Mouse (Mus musculus) WW6 (cell line): ENCODE results near the gene Cib4.

Experiments
- DNase-seq: peaks from one replicate; pipeline ENCODE4 v3.0.0-alpha.2; 2013; ENCODE audit warnings: low read depth, low spot score

Gene Cib4

GRCm38 (mm10) chr5:30574367-30574766 is 28.7 kb upstream of the Cib4 start:
- no peak for DNase-seq

GRCm38 (mm10) chr5:30571820-30572219 is 26.2 kb upstream of the Cib4 start:
- no peak for DNase-seq

- DNase-seq: no peak
These were observed 22.8 kb upstream of the Cib4 start for GRCm38 (mm10) chr5:30568479-30568878.

- DNase-seq: no peak
These were observed 14.4 kb upstream of the Cib4 start for GRCm38 (mm10) chr5:30559986-30560493.

GRCm38 (mm10) chr5:30559421-30559820 is 13.8 kb upstream of the Cib4 start:
- no peak for DNase-seq

GRCm38 (mm10) chr5:30556284-30556683 is 10.6 kb upstream of the Cib4 start:
- no peak for DNase-seq

- DNase-seq: no peak
These were observed 9.3 kb upstream of the Cib4 start for GRCm38 (mm10) chr5:30554981-30555380.

GRCm38 (mm10) chr5:30553936-30554335 is 8.3 kb upstream of the Cib4 start:
- DNase-seq: no peak

- DNase-seq: no peak
These were observed 6.4 kb upstream of the Cib4 start for GRCm38 (mm10) chr5:30552006-30552405.

- no peak for DNase-seq
These were observed 5.5 kb upstream of the Cib4 start for GRCm38 (mm10) chr5:30551022-30551638.

- DNase-seq: no peak
These were observed 4.8 kb upstream of the Cib4 start for GRCm38 (mm10) chr5:30550334-30551021.

- no peak for DNase-seq
These were observed 3.0 kb upstream of the Cib4 start for GRCm38 (mm10) chr5:30548681-30549080.

- DNase-seq: no peak
These were observed 9.5 kb downstream of the Cib4 start for GRCm38 (mm10) chr5:30536051-30536570.

GRCm38 (mm10) chr5:30534637-30535036 is 11.0 kb downstream of the Cib4 start:
- DNase-seq: no peak

GRCm38 (mm10) chr5:30528906-30529305 is 16.7 kb downstream of the Cib4 start:
- no peak for DNase-seq

GRCm38 (mm10) chr5:30527129-30527528 is 18.5 kb downstream of the Cib4 start:
- no peak for DNase-seq

GRCm38 (mm10) chr5:30525920-30526836 is 19.5 kb downstream of the Cib4 start:
- DNase-seq: peak; percentile 13

- no peak for DNase-seq
These were observed 21.4 kb downstream of the Cib4 start for GRCm38 (mm10) chr5:30524213-30524612.

GRCm38 (mm10) chr5:30523131-30523530 is 22.5 kb downstream of the Cib4 start:
- no peak for DNase-seq

GRCm38 (mm10) chr5:30522406-30522805 is 23.2 kb downstream of the Cib4 start:
- DNase-seq: no peak

- DNase-seq: no peak
These were observed 25.4 kb downstream of the Cib4 start for GRCm38 (mm10) chr5:30520214-30520732.

GRCm38 (mm10) chr5:30519494-30519893 is 26.1 kb downstream of the Cib4 start:
- no peak for DNase-seq
